Mouse (Mus musculus) kidney, postnatal 25 days (tissue): Measurements from ENCODE around the gene Gtf2h3.
A peak's percentile ranks its signal among the peaks of the same experiment; 100 is the strongest.
"Not testable (repeated sequence)": the region's sequence is repeated elsewhere in the genome, so short reads cannot be mapped to it uniquely, and the experiment has no call there.

Source experiments
- DNase-seq, 2 experiments: peaks; one replicate each; pipeline ENCODE4 v3.0.0; 2021; ENCODE audit warnings: mixed read lengths in 2 of 2

Gene Gtf2h3

GRCm38 (mm10) chr5:124578633-124579317 lies at the start of gene Gtf2h3, which contains the start of gene Eif2b1:
Gtf2h3 (plus strand) TSS chr5:124579140.
Eif2b1 (minus strand) TSS chr5:124579131.
- DNase-seq, result peak; percentile 94 to 96

- peak; percentile 59 to 78 for DNase-seq
These were observed 49.7 kb upstream of the Gtf2h3 start for GRCm38 (mm10) chr5:124529191-124529651.

GRCm38 (mm10) chr5:124529697-124530096 lies 49.2 kb upstream of the Gtf2h3 start:
- DNase-seq, result peak in 1 of 2 experiments; percentile 34

GRCm38 (mm10) chr5:124530655-124531582 lies 48.0 kb upstream of the Gtf2h3 start, which contains the start of gene Rilpl1:
Rilpl1 (minus strand) TSS chr5:124531391.
- DNase-seq, result peak; percentile 84 to 94

GRCm38 (mm10) chr5:124531583-124531930 lies 47.4 kb upstream of the Gtf2h3 start:
- DNase-seq, result no peak

GRCm38 (mm10) chr5:124532451-124532850 lies 46.5 kb upstream of the Gtf2h3 start:
- peak in 1 of 2 experiments; percentile 63 for DNase-seq

- DNase-seq, result no peak
These were observed 43.9 kb upstream of the Gtf2h3 start for GRCm38 (mm10) chr5:124535016-124535415.

- DNase-seq, result peak; percentile 83 to 92
These were observed 42.2 kb upstream of the Gtf2h3 start for GRCm38 (mm10) chr5:124536776-124537175.

GRCm38 (mm10) chr5:124538813-124539792 lies 39.8 kb upstream of the Gtf2h3 start:
- DNase-seq, result peak; percentile 65 to 85

GRCm38 (mm10) chr5:124539905-124540304 lies 39.0 kb upstream of the Gtf2h3 start:
- no peak for DNase-seq

GRCm38 (mm10) chr5:124540383-124540786 lies 38.6 kb upstream of the Gtf2h3 start, which contains the start of gene Tmed2:
Tmed2 (plus strand) TSS chr5:124540695.
- peak; percentile 95 to 99 for DNase-seq

- peak; percentile 74 to 90 for DNase-seq
These were observed 37.9 kb upstream of the Gtf2h3 start for GRCm38 (mm10) chr5:124540905-124541601.

- no peak for DNase-seq
These were observed 37.4 kb upstream of the Gtf2h3 start for GRCm38 (mm10) chr5:124541602-124541973.

- not testable (repeated sequence) for DNase-seq
These were observed 28.2 kb upstream of the Gtf2h3 start for GRCm38 (mm10) chr5:124550737-124551136.

- DNase-seq, result not testable (repeated sequence)
These were observed 27.4 kb upstream of the Gtf2h3 start for GRCm38 (mm10) chr5:124551349-124552093.

GRCm38 (mm10) chr5:124552094-124552472 lies 26.9 kb upstream of the Gtf2h3 start:
- no peak for DNase-seq

GRCm38 (mm10) chr5:124552558-124553307 lies 26.2 kb upstream of the Gtf2h3 start, which contains the start of gene Ddx55:
Ddx55 (plus strand) TSS chr5:124552864.
- peak; percentile 89 to 94 for DNase-seq

GRCm38 (mm10) chr5:124553607-124554006 lies 25.3 kb upstream of the Gtf2h3 start:
- DNase-seq, result no peak

- peak in 1 of 2 experiments; percentile 47 for DNase-seq
These were observed 23.8 kb upstream of the Gtf2h3 start for GRCm38 (mm10) chr5:124555145-124555544.

GRCm38 (mm10) chr5:124571068-124571467 lies 7.9 kb upstream of the Gtf2h3 start:
- no peak for DNase-seq
